Mouse (Mus musculus) kidney, adult 2 months (tissue): ENCODE results near the gene Rasa1.

Experiments used
- CTCF ChIP-seq: fragments of 200-500 bp; conservative IDR thresholded peaks from 2 replicates; pipeline ENCODE4 v1.5.1; 2011; ENCODE audit warnings: low read depth, mild to moderate bottlenecking, control low read depth, low read length, moderate library complexity, mixed read lengths; ENCODE audit not compliant: insufficient read depth, insufficient read length
- POLR2A ChIP-seq: fragments of 200-500 bp; IDR thresholded peaks from one replicate; pipeline ENCODE4 v1.6.1; 2011; ENCODE audit warnings: low read depth, low read length, control low read depth

DNA sequence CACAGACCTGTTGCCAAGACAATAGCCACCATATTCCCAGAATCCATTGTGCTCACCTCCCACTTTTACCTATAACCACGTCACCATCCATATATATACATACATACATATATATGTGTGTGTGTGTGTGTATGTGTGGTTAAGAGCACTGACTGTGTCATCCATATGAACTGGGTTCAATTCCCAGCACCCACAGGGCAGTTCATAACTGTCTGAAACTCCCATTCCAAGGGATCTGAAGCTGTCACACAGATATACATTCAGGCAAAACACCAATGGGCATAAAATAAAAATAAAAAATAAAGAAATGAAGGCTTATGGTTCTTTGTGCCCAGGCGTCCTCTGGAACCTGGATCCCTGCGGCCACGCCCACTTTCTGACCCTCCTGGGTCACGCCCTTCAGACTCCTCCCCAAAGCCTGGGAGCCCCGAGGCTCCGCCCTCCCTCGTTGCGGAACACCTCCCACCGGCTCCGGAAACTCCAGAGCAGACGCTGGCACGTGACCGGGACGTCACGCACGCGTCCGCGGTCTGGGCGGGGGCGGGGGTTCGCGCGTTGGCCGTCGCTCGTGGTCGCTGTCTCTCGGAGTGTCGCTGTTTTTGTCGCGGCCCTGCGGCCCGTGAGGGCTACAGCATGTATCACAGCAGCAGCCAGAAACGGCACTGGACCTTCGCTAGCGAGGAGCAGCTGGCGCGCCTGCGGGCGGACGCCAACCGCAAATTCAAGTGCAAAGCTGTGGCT, 99.9 kb downstream of the Rasa1 start, which contains the start of gene Ccnh:
- TF ChIP-seq POLR2A = peak; percentile 33
- TF ChIP-seq CTCF = no peak
